Mouse (Mus musculus) small intestine, adult 2 months (tissue): ENCODE measurements around the gene Ero1l. TPM values are rescaled to one million over a fixed set of nuclear protein-coding genes. Genes with fewer than 3 reads are reported as not detected.

ENCODE experiments used
- H3K27ac ChIP-seq: fragments of 200-500 bp; 2 replicates; pipeline ENCODE4 v1.5.1; 2012; ENCODE audit warnings: low read depth, low read length, control low read depth, inconsistent platforms; ENCODE audit not compliant: insufficient read depth
- H3K27me3 ChIP-seq: fragments of 200-500 bp; 2 replicates; pipeline ENCODE4 v1.6.1; 2012; ENCODE audit warnings: mild to moderate bottlenecking, moderate library complexity, low read length, inconsistent platforms; ENCODE audit not compliant: control insufficient read depth, insufficient read depth
- H3K36me3 ChIP-seq: fragments of 200-500 bp; 2 replicates; pipeline ENCODE4 v1.6.1; 2012; ENCODE audit warnings: mild to moderate bottlenecking, low read length, control low read depth, inconsistent platforms; ENCODE audit not compliant: control insufficient read depth, insufficient read depth
- H3K4me1 ChIP-seq: fragments of 200-500 bp; 2 replicates; pipeline ENCODE4 v1.6.1; 2012; ENCODE audit warnings: low read length, inconsistent platforms, mixed read lengths; ENCODE audit not compliant: control insufficient read depth, insufficient read depth, insufficient read length
- H3K4me3 ChIP-seq: fragments of 200-500 bp; 2 replicates; pipeline ENCODE4 v1.5.1; 2012; ENCODE audit warnings: low read depth, mild to moderate bottlenecking, control low read depth, inconsistent platforms, low read length, moderate library complexity
- CTCF ChIP-seq: fragments of 200-500 bp; IDR thresholded peaks from 2 replicates; pipeline ENCODE4 v1.5.1; 2012; ENCODE audit warnings: low read depth, mild to moderate bottlenecking, control low read depth, inconsistent platforms, low read length, moderate library complexity, mixed read lengths; ENCODE audit not compliant: insufficient replicate concordance, insufficient read length; ENCODE audit errors: extremely low read depth
- POLR2A ChIP-seq: fragments of 200-500 bp; IDR thresholded peaks from 2 replicates; pipeline ENCODE4 v1.6.1; 2012; ENCODE audit warnings: low read depth, mild to moderate bottlenecking, control low read depth, inconsistent platforms, low read length, moderate library complexity
- WGBS: fragments of 180-500 bp; shearing (Covaris S2); methylation state at CpG from one replicate; pipeline ENCODE4 v1.1.7; 2018; 5-methylcytosine and 5-hydroxymethylcytosine counted together
- polyA plus RNA-seq: library from polyadenylated mRNA; depleted of rRNA; stranded (reverse); fragments of >200 nt; gene quantifications from 2 replicates; pipeline ENCODE4 v1.2.3, GENCODE M21; 2012

Gene Ero1l
- polyA plus RNA-seq, 1 experiment, result 4.0 TPM

DNA sequence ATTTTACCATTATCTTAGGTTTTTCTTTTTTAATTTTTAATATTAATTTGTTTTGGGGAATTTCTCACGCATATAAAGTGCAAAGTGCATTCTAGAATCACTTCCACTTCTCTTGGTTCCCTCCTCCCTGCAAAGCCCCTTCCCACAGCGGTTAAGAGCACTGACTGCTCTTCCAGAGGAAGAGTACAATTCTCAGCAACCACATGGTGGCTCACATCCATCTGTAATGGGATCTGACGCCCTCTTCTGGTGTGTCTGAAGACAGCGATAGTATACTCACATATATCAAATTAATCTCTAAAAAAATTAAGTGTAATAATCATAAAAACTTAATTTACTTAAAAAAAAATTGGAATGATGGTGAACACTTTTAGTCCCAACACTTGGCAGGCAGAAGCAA, 14.2 kb downstream of the Ero1l start:
- no peak overlapping the region for H3K4me3 ChIP-seq
- no peak overlapping the region for H3K27ac ChIP-seq
- TF ChIP-seq POLR2A, result no peak
- TF ChIP-seq CTCF, result no peak
- 0 out of 2 replicates have a peak, but pooled peaks cover 1% of the 10 kb centered on the region for H3K4me1 ChIP-seq
- no peaks in the 10 kb centered on the region for H3K27me3 ChIP-seq
- H3K36me3 ChIP-seq, result peaks cover 37% of the 10 kb centered on the region
- WGBS, result 87% methylated on average over 4 of the region's 4 CpGs

- 81% methylated on average over 4 of the region's 4 CpGs for WGBS
- peaks cover 41% of the 10 kb centered on the region for H3K36me3 ChIP-seq
- no peak overlapping the region for H3K4me3 ChIP-seq
- H3K4me1 ChIP-seq, result 0 out of 2 replicates have a peak, but pooled peaks cover 1% of the 10 kb centered on the region
- no peaks in the 10 kb centered on the region for H3K27me3 ChIP-seq
- H3K27ac ChIP-seq, result no peak overlapping the region
- TF ChIP-seq POLR2A (no peak), CTCF (no peak)
Measured at GRCm38 (mm10) chr14:45303939-45304338, 14.6 kb downstream of the Ero1l start.

DNA sequence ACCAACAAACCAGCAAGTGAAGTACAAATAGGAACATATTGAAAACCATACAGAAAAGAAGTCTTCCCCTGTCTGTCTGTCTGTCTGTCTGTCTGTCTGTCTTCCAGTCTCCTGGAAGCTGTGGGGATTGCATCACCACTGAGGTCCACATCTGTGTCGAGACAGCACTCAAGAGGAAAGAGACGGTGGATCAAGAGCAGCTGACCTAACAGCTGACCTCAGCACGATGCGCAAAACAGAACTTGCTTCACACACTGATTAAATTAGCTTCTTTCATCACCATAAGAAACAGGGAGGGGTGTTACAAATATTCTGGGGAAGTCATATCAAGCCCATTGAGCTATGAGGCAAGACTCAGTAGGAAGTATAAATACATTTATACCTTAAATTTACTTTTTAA, 27.0 kb downstream of the Ero1l start:
- TF ChIP-seq POLR2A, result no peak
- no peak for TF ChIP-seq CTCF
- Histone ChIP-seq H3K4me1 (no peaks in the 10 kb centered on the region), H3K36me3 (peaks cover 45% of the 10 kb centered on the region), H3K27me3 (no peaks in the 10 kb centered on the region), H3K4me3 (no peak overlapping the region), H3K27ac (no peak overlapping the region)
- WGBS, result 79% methylated on average over 4 of the region's 4 CpGs

DNA sequence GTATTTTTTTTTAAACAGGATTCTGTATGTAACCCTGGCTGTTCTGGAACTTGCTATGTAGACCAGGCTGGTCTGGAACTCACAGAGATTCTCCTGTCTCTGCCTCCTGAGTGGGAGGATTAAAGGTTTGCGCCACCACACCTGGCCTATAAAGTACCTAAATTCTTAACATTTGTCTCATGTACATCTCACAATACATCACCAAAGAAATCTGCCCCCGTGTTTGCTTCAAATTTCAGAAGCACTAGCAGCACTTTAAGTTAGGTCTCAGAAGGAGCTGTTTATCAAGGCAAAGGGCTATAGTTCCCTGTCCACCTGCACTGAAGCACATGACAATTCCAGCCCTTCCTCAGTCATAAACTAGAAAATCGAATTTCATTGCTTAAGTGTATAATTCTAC, 36.5 kb downstream of the Ero1l start:
- H3K4me3 ChIP-seq, result no peak overlapping the region
- H3K27me3 ChIP-seq, result no peaks in the 10 kb centered on the region
- WGBS, result 65% methylated on average over 3 of the region's 3 CpGs
- H3K36me3 ChIP-seq, result peaks cover 6% of the 10 kb centered on the region
- H3K27ac ChIP-seq, result no peak overlapping the region
- no peak for TF ChIP-seq POLR2A
- no peak for TF ChIP-seq CTCF
- H3K4me1 ChIP-seq, result no peaks in the 10 kb centered on the region

GRCm38 (mm10) chr14:45275816-45276215, 42.8 kb downstream of the Ero1l start:
- TF ChIP-seq CTCF (no peak), POLR2A (no peak)
- no peaks in the 10 kb centered on the region; the same call in 1 of the 2 replicates for H3K4me1 ChIP-seq
- H3K27ac ChIP-seq, result no peak overlapping the region
- no peak overlapping the region for H3K4me3 ChIP-seq
- no peaks in the 10 kb centered on the region for H3K27me3 ChIP-seq
- WGBS, result 93% methylated on average over 6 of the region's 6 CpGs
- H3K36me3 ChIP-seq, result no peaks in the 10 kb centered on the region

GRCm38 (mm10) chr14:45263831-45264592, 54.6 kb downstream of the Ero1l start:
- Histone ChIP-seq H3K27me3 (no peaks in the 10 kb centered on the region), H3K4me3 (no peak overlapping the region), H3K4me1 (no peaks in the 10 kb centered on the region), H3K36me3 (no peaks in the 10 kb centered on the region), H3K27ac (no peak overlapping the region)
- WGBS, result 82% methylated on average over 3 of the region's 3 CpGs
- TF ChIP-seq POLR2A, result no peak
- no peak for TF ChIP-seq CTCF

DNA sequence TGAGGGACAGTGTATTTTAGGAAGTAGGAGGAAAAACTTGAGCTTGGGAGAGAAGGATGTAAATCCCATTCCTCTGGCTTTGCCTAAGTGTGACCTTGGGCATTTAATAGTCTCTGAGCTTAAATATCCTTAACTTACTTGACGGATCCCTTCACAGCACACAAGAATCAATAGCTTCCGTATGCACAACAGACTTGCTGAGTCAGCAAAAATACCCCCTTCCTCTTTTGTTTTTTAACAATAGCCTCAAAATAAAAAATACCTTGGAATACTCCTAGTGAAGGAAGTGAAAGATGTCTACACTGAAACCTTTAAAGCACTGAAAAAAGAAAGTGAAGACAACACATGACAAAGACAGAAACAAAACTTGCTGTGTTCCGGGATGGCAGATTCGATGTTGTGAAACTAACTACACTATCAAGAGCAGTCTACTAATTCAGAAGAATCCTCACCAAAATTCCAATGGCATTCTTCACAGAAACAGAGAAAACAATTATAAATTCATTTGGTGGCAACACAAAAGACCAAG, 67.0 kb downstream of the Ero1l start:
- no peaks in the 10 kb centered on the region for H3K36me3 ChIP-seq
- H3K4me1 ChIP-seq, result no peaks in the 10 kb centered on the region
- H3K4me3 ChIP-seq, result no peak overlapping the region
- H3K27me3 ChIP-seq, result no peaks in the 10 kb centered on the region
- no peak overlapping the region for H3K27ac ChIP-seq
- 85% methylated on average over 4 of the region's 4 CpGs for WGBS
- TF ChIP-seq POLR2A (no peak), CTCF (no peak)
